Mouse (Mus musculus) limb, embryonic 15.5 days (tissue): ENCODE measurements around the gene Tead4. TPM values are rescaled to one million over a fixed set of nuclear protein-coding genes. Genes with fewer than 3 reads are reported as not detected.
"Not testable (repeated sequence)": the region's sequence is repeated elsewhere in the genome, so short reads cannot be mapped to it uniquely, and the experiment has no call there.

Experiments used
- ATAC-seq: fragments of 200-750 bp; cut with Nextera tagmentation; 2 replicates; pipeline ENCODE4 v1.8.0; 2017; ENCODE audit warnings: low read depth, moderate TSS enrichment; ENCODE audit not compliant: insufficient number of reproducible peaks, low FRiP score, low TSS enrichment
- H3K27ac ChIP-seq: fragments of 300-500 bp; sonication (generic); 2 replicates; pipeline ENCODE4 v1.5.1; 2015; ENCODE audit warnings: moderate library complexity, mild to moderate bottlenecking, inconsistent platforms
- H3K27me3 ChIP-seq: fragments of 300-500 bp; sonication (generic); 2 replicates; pipeline ENCODE4 v1.6.1; 2015; ENCODE audit warnings: inconsistent platforms
- H3K36me3 ChIP-seq: fragments of 300-500 bp; sonication (generic); 2 replicates; pipeline ENCODE4 v1.6.1; 2015; ENCODE audit warnings: inconsistent platforms
- H3K4me1 ChIP-seq: fragments of 300-500 bp; sonication (generic); 2 replicates; pipeline ENCODE4 v1.6.1; 2015; ENCODE audit warnings: inconsistent platforms
- H3K4me2 ChIP-seq: fragments of 300-500 bp; sonication (generic); 2 replicates; pipeline ENCODE4 v1.6.1; 2015; ENCODE audit warnings: mild to moderate bottlenecking, inconsistent platforms
- H3K4me3 ChIP-seq: fragments of 300-500 bp; sonication (generic); 2 replicates; pipeline ENCODE4 v1.5.1; 2015; ENCODE audit warnings: mild to moderate bottlenecking, inconsistent platforms
- H3K9ac ChIP-seq: fragments of 300-500 bp; sonication (generic); 2 replicates; pipeline ENCODE4 v1.6.1; 2015; ENCODE audit warnings: inconsistent platforms
- H3K9me3 ChIP-seq: fragments of 300-500 bp; sonication (generic); 2 replicates; pipeline ENCODE4 v1.6.1; 2016; ENCODE audit warnings: inconsistent platforms
- WGBS: fragments of 180-500 bp; shearing (Covaris S2); methylation state at CpG from one replicate; pipeline ENCODE4 v1.1.7; 2015; 5-methylcytosine and 5-hydroxymethylcytosine counted together
- polyA plus RNA-seq: library from polyadenylated mRNA; unstranded; fragments of >200 nt; fragmentation: Nextera tagmentation; extraction: Ambion mirVana; gene quantifications from 2 replicates; pipeline ENCODE4 v1.2.1, GENCODE M21; 2015

Tead4 gene
- polyA plus RNA-seq, 1 experiment from 2014 or later: 4.9 TPM

DNA sequence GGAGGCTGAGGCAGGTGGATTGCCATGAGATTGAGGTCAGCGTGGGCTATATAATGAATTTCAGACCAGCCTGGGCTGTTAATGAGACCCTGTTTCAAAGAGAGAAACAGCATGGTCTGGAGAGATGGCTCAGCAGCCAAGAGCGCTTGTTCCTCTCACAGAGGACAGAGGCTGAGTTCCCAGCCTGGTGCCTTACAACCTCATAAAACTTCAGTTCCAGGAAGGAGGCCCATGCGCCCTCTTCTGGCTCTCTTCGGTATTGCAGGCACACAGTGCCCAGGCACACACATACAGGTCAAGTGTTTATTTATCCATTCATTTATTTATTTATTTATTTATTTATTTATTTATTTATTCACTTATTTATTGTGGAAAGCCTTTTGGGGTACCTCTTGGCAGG, 7.7 kb upstream of the Tead4 start:
- ATAC-seq: no peak

GRCm38 (mm10) chr6:128304801-128305200, 4.2 kb upstream of the Tead4 start:
- no peak overlapping the region for H3K4me3 ChIP-seq
- H3K36me3 ChIP-seq: no peaks in the 10 kb centered on the region
- 77% methylated on average over 4 of the region's 4 CpGs for WGBS
- no peak overlapping the region for H3K4me2 ChIP-seq
- H3K4me1 ChIP-seq: peaks cover 10% of the 10 kb centered on the region
- ATAC-seq: no peak
- no peak overlapping the region for H3K9ac ChIP-seq
- H3K27ac ChIP-seq: no peak overlapping the region
- no peaks in the 10 kb centered on the region for H3K9me3 ChIP-seq
- H3K27me3 ChIP-seq: peaks cover 10% of the 10 kb centered on the region

More for the DNA sequence above, 7.7 kb upstream of the Tead4 start:
- Histone ChIP-seq H3K36me3 (no peaks in the 10 kb centered on the region), H3K27ac (no peak overlapping the region), H3K4me1 (no peaks in the 10 kb centered on the region), H3K27me3 (no peaks in the 10 kb centered on the region), H3K4me2 (no peak overlapping the region), H3K9me3 (no peaks in the 10 kb centered on the region), H3K4me3 (no peak overlapping the region), H3K9ac (no peak overlapping the region)
- 26% methylated on average over 4 of the region's 4 CpGs for WGBS

DNA sequence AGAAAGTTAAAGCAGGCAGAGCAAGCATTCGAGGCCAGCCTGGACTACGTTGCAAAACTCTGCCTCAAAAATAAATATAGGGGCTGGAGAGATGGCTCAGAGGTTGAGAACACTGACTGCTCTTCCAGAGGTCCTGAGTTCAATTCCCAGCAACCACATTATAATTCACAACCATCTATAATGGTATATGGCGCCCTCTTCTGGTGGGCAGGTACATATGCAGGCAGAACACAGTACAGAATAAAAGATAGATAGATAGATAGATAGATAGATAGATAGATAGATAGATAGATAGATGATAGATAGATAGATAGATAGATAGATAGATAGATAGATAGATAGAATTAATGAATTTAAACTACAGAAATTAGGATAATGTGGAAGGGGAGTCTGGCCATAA, 2.0 kb upstream of the Tead4 start:
- not testable (repeated sequence) for H3K9ac ChIP-seq, H3K36me3 ChIP-seq, H3K4me2 ChIP-seq, H3K27ac ChIP-seq, H3K9me3 ChIP-seq, ATAC-seq, H3K4me3 ChIP-seq
- H3K4me1 ChIP-seq: peaks cover 22% of the 10 kb centered on the region
- 78% methylated on average over 3 of the region's 3 CpGs for WGBS
- peaks cover 31% of the 10 kb centered on the region for H3K27me3 ChIP-seq

DNA sequence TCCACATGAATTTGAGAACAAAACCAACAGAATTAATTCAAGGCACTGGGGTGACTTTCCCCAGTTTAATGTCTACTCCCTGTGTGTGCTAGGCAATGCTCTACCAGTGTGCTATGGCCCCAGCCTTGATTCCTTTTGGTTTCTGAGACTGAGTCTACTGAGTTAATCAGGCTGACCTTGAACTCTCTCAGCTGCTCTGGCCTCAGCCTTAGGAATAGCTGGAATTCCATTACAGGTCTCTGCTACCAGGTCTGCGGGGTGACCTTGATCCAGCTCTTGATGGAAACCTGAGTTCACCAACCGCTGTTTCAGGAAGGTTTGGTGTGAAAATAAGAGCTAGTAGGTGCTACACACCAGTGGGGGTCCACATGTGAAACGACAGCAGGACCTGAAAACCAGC, 1.3 kb upstream of the Tead4 start:
- Histone ChIP-seq H3K36me3 (no peaks in the 10 kb centered on the region), H3K4me3 (no peak overlapping the region), H3K4me2 (no peak overlapping the region), H3K9me3 (no peaks in the 10 kb centered on the region), H3K27ac (no peak overlapping the region), H3K27me3 (peaks cover 31% of the 10 kb centered on the region), H3K9ac (no peak overlapping the region), H3K4me1 (peaks cover 26% of the 10 kb centered on the region)
- no peak for ATAC-seq
- 78% methylated on average over 3 of the region's 3 CpGs for WGBS

GRCm38 (mm10) chr6:128301458-128301857, 835 bp upstream of the Tead4 start:
- Histone ChIP-seq H3K4me1 (peaks cover 30% of the 10 kb centered on the region), H3K36me3 (no peaks in the 10 kb centered on the region), H3K27ac (no peak overlapping the region), H3K9me3 (no peaks in the 10 kb centered on the region), H3K27me3 (peaks cover 31% of the 10 kb centered on the region), H3K4me2 (peak overlapping the region; percentile 98), H3K9ac (no peak overlapping the region), H3K4me3 (peak overlapping the region; percentile 70)
- WGBS: 44% methylated on average over 11 of the region's 11 CpGs
- no peak for ATAC-seq

GRCm38 (mm10) chr6:128299292-128300133, 1.1 kb downstream of the Tead4 start:
- Histone ChIP-seq H3K9ac (peak overlapping the region; percentile 44), H3K36me3 (no peaks in the 10 kb centered on the region), H3K4me2 (peak overlapping the region; percentile 98), H3K4me1 (peaks cover 37% of the 10 kb centered on the region), H3K27me3 (peaks cover 31% of the 10 kb centered on the region), H3K4me3 (peak overlapping the region; percentile 70), H3K27ac (peak overlapping the region; percentile 39; the same call in 1 of the 2 replicates), H3K9me3 (no peaks in the 10 kb centered on the region)
- 2% methylated on average over 25 of the region's 25 CpGs for WGBS
- no peak for ATAC-seq

- 57% methylated on average over 7 of the region's 7 CpGs for WGBS
- no peak overlapping the region; the same call in 1 of the 2 replicates for H3K9ac ChIP-seq
- no peak overlapping the region for H3K4me2 ChIP-seq
- H3K4me1 ChIP-seq: peaks cover 37% of the 10 kb centered on the region
- peaks cover 31% of the 10 kb centered on the region for H3K27me3 ChIP-seq
- no peak overlapping the region for H3K4me3 ChIP-seq
- no peak for ATAC-seq
- H3K9me3 ChIP-seq: no peaks in the 10 kb centered on the region
- H3K36me3 ChIP-seq: no peaks in the 10 kb centered on the region
- no peak overlapping the region for H3K27ac ChIP-seq
Measured at GRCm38 (mm10) chr6:128298246-128298645, 2.4 kb downstream of the Tead4 start.

DNA sequence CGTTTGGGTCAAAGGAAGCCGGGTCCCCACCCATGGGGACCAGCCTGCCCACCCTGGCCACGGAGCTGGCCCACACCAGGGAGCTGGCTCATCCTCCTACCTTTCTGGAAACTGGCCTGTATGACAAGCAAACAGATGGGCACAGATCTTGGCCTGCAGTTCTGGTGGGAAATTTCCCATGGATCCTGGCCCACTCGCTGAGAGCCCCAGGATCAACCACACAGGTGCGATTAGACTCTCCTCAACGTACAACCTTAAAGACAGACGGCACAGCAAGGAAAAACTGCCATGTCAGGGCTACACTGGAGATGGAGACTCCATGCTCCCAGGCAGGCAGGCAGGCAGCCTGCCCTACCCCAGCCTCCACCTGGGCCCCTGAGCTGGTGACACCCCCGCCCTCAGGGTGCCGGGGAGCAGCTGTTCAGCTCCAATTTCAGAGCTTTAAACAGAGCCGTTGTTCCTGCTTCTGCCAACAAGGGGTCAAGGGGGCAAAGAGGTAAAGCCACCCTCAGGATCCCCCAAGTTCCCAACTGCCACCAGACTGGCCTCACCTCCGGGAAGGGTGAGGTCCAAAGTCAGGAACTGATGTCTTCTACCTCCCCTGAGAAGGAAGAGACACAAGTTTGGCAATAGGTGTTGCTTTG, 3.8 kb downstream of the Tead4 start:
- 22% methylated on average over 11 of the region's 11 CpGs for WGBS
- Histone ChIP-seq H3K4me2 (no peak overlapping the region), H3K9me3 (no peaks in the 10 kb centered on the region), H3K9ac (no peak overlapping the region), H3K4me1 (peaks cover 37% of the 10 kb centered on the region), H3K36me3 (no peaks in the 10 kb centered on the region), H3K27ac (0 out of 2 replicates have a peak overlapping the region, but pooled peaks have one; percentile 6), H3K4me3 (no peak overlapping the region), H3K27me3 (peaks cover 30% of the 10 kb centered on the region)
- no peak for ATAC-seq

DNA sequence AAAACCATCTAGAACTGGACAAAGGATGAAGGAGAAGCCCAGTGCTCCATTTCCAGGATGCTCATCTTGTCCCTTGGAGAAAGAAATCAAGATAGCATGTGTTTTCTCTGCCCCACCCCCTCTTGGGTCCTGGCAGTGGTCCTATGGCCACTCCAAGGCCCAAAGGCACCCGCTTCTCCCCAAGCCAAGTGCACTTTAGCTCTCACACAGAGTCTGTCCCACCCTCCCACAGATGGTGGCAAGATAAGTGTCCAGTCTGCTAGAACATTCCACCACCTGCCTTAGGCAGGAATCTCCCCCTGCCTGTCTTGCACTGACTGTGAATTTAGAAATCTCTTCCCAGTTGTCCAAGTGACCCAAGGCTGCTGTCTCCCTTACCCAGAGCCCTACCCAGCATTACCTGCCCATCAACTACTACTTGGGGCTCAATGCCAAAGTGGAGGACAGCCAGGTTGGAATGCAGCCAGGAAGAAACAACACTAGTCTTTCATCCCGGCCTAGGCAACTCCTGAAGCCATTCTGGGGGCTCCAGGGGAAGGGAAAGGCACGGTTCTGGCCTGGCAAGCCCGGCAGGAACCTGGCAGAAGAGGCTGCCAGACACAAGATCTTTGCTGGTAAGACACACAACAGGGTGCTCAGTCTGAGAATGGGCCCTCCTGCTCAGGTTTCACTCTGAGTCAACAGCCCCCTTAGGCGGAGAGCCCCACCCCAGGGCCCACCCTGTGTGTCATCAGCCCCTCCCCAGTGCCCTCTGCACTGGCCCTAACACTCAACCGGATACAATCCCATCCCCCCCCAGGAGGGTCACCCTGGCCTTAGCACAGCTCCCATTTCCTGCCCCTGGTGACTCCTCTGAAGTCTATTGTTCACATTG, 4.5 kb downstream of the Tead4 start:
- H3K27me3 ChIP-seq: peaks cover 23% of the 10 kb centered on the region
- 0 out of 2 replicates have a peak, but pooled peaks have one; percentile 35 for ATAC-seq
- peaks cover 35% of the 10 kb centered on the region for H3K4me1 ChIP-seq
- H3K4me3 ChIP-seq: no peak overlapping the region
- no peaks in the 10 kb centered on the region for H3K9me3 ChIP-seq
- H3K27ac ChIP-seq: 0 out of 2 replicates have a peak overlapping the region, but pooled peaks have one; percentile 6
- WGBS: 28% methylated on average over 6 of the region's 6 CpGs
- no peaks in the 10 kb centered on the region for H3K36me3 ChIP-seq
- no peak overlapping the region for H3K9ac ChIP-seq
- H3K4me2 ChIP-seq: no peak overlapping the region

DNA sequence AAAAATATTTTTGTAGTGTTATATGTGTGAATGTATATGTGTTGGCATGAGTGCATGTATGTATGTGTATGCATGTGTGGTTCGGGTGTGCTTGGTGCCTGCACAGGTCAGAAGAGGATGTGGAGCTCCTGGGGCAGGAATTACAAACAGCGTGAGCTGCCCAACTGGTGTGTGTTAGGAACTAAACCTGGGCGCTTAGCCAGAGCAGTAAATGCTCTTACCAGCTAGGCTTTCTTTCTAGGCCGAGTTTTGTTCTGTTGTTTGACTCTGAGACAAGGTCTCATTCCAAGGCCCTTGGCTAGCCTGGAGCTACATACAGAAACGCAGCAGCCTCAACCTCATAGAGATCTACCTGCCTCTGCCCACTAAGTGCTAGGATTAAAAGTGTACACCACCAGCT, 9.3 kb downstream of the Tead4 start:
- Histone ChIP-seq H3K27ac (no peak overlapping the region), H3K4me1 (peaks cover 11% of the 10 kb centered on the region), H3K9me3 (no peaks in the 10 kb centered on the region), H3K27me3 (no peaks in the 10 kb centered on the region), H3K4me2 (no peak overlapping the region), H3K9ac (no peak overlapping the region), H3K36me3 (no peaks in the 10 kb centered on the region), H3K4me3 (no peak overlapping the region)
- ATAC-seq: no peak
- WGBS: 57% methylated on average over 5 of the region's 5 CpGs

DNA sequence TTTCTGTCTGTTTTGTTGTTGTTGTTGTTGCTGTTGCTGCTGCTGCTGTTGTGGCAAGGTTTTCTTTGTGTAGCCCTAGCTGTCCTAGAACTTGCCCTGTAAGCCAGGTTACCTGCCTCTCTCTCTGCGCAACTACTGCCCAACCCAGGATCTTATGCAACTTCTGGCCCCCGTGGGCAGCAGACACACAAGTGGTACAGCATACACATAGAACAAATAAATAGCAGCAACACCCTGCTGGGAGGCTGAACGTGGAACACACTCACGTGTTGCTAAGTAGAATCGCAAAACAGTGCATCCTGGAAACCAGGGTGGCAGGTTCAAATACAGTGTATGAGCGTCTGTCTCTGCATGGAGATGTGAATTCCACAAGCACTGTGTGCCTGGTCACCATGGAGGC, 11.9 kb downstream of the Tead4 start:
- Histone ChIP-seq H3K4me1 (peaks cover 13% of the 10 kb centered on the region), H3K36me3 (no peaks in the 10 kb centered on the region), H3K4me3 (no peak overlapping the region), H3K4me2 (no peak overlapping the region), H3K9me3 (no peaks in the 10 kb centered on the region), H3K9ac (no peak overlapping the region), H3K27me3 (no peaks in the 10 kb centered on the region), H3K27ac (no peak overlapping the region)
- 83% methylated on average over 6 of the region's 6 CpGs for WGBS
- ATAC-seq: no peak
